Mouse (Mus musculus) forelimb bud, embryonic 11.5 days (tissue): ENCODE measurements around the gene Abcb8.

ENCODE experiments used
- DNase-seq: peaks from one replicate; pipeline ENCODE4 v3.0.0-alpha.2; 2012; ENCODE audit warnings: low read depth, low spot score

Abcb8 gene

GRCm38 (mm10) chr5:24366426-24366825 lies 27.0 kb upstream of the Abcb8 start:
- DNase-seq = no peak

GRCm38 (mm10) chr5:24369767-24370166 lies 23.7 kb upstream of the Abcb8 start:
- DNase-seq = no peak

- no peak for DNase-seq
Observed at GRCm38 (mm10) chr5:24373807-24374206, 19.7 kb upstream of the Abcb8 start.

- no peak for DNase-seq
Observed at GRCm38 (mm10) chr5:24374216-24374615, 19.2 kb upstream of the Abcb8 start.

- DNase-seq = no peak
Observed at GRCm38 (mm10) chr5:24374666-24375328, 18.7 kb upstream of the Abcb8 start.

GRCm38 (mm10) chr5:24378700-24379099 lies 14.8 kb upstream of the Abcb8 start:
- no peak for DNase-seq

GRCm38 (mm10) chr5:24379501-24379900 lies 14.0 kb upstream of the Abcb8 start:
- DNase-seq = no peak

- DNase-seq = no peak
Observed at GRCm38 (mm10) chr5:24380499-24380898, 13.0 kb upstream of the Abcb8 start.

GRCm38 (mm10) chr5:24381486-24381885 lies 12.0 kb upstream of the Abcb8 start:
- DNase-seq = no peak

GRCm38 (mm10) chr5:24381988-24382387 lies 11.5 kb upstream of the Abcb8 start:
- DNase-seq = no peak

- peak; percentile 94 for DNase-seq
Observed at GRCm38 (mm10) chr5:24383026-24383859, 10.2 kb upstream of the Abcb8 start.

GRCm38 (mm10) chr5:24384407-24384806 lies 9.1 kb upstream of the Abcb8 start:
- DNase-seq = no peak

GRCm38 (mm10) chr5:24385374-24385773 lies 8.1 kb upstream of the Abcb8 start:
- no peak for DNase-seq

GRCm38 (mm10) chr5:24385887-24386550 lies 7.4 kb upstream of the Abcb8 start:
- DNase-seq = no peak

GRCm38 (mm10) chr5:24387264-24388241 lies 5.9 kb upstream of the Abcb8 start:
- peak; percentile 52 for DNase-seq

- DNase-seq = no peak
Observed at GRCm38 (mm10) chr5:24388246-24388915, 5.1 kb upstream of the Abcb8 start.

- DNase-seq = peak; percentile 62
Observed at GRCm38 (mm10) chr5:24389011-24389657, 4.3 kb upstream of the Abcb8 start.

- no peak for DNase-seq
Observed at GRCm38 (mm10) chr5:24389658-24390020, 3.8 kb upstream of the Abcb8 start.

- DNase-seq = no peak
Observed at GRCm38 (mm10) chr5:24391864-24392263, 1.6 kb upstream of the Abcb8 start, which contains the start of gene Atg9b. Gene Atg9b, minus strand, starts transcription at chr5:24392143.

GRCm38 (mm10) chr5:24392724-24393123 lies 739 bp upstream of the Abcb8 start:
- DNase-seq = no peak
